Mouse (Mus musculus): Measurements from ENCODE around the gene Ccr1. TPM values are rescaled to one million over a fixed set of nuclear protein-coding genes. Genes with fewer than 3 reads are reported as not detected.
"Not testable (repeated sequence)": the region's sequence is repeated elsewhere in the genome, so short reads cannot be mapped to it uniquely, and the experiment has no call there.

Gene Ccr1
- polyA plus RNA-seq, 1 experiment = not detected

GRCm38 (mm10) chr9:123925101-123925946 is 43.2 kb downstream of the Ccr1 start:
- Histone ChIP-seq H3K4me1 (ENCODE audit: control insufficient read depth) (peaks cover 61% of the 10 kb centered on the region), H3K4me3 (replicated peaks) (peak overlapping the region; percentile 75), H3K36me3 (ENCODE audit: control insufficient read depth) (no peaks in the 10 kb centered on the region), H3K9me3 (ENCODE audit: control insufficient read depth, low read length) (0 out of 2 replicates have a peak, but pooled peaks cover 2% of the 10 kb centered on the region), H3K27me3 (ENCODE audit: control insufficient read depth) (no peaks in the 10 kb centered on the region)
- TF ChIP-seq GATA1 (IDR thresholded peaks at IDR 0.05; ENCODE audit: low read length) = no peak
- no peak for TF ChIP-seq TAL1 (IDR thresholded peaks at IDR 0.05; ENCODE audit: low read length)

GRCm38 (mm10) chr9:123924589-123925066 is 43.9 kb downstream of the Ccr1 start:
- TF ChIP-seq TAL1 (IDR thresholded peaks at IDR 0.05; ENCODE audit: low read length) = no peak
- no peak for TF ChIP-seq GATA1 (IDR thresholded peaks at IDR 0.05; ENCODE audit: low read length)
- Histone ChIP-seq H3K4me3 (replicated peaks) (peak overlapping the region; percentile 75), H3K4me1 (ENCODE audit: control insufficient read depth) (peaks cover 54% of the 10 kb centered on the region), H3K27me3 (ENCODE audit: control insufficient read depth) (no peaks in the 10 kb centered on the region), H3K9me3 (ENCODE audit: control insufficient read depth, low read length) (0 out of 2 replicates have a peak, but pooled peaks cover 2% of the 10 kb centered on the region), H3K36me3 (ENCODE audit: control insufficient read depth) (no peaks in the 10 kb centered on the region)

GRCm38 (mm10) chr9:123924035-123924434 is 44.5 kb downstream of the Ccr1 start:
- not testable (repeated sequence) for H3K27me3 ChIP-seq (ENCODE audit: control insufficient read depth); H3K36me3 ChIP-seq (ENCODE audit: control insufficient read depth); H3K9me3 ChIP-seq (ENCODE audit: control insufficient read depth, low read length)
- Histone ChIP-seq H3K4me1 (ENCODE audit: control insufficient read depth) (peaks cover 50% of the 10 kb centered on the region), H3K4me3 (replicated peaks) (peak overlapping the region; percentile 75)

- TF ChIP-seq GATA1 (IDR thresholded peaks at IDR 0.05; ENCODE audit: low read length) = no peak
- TF ChIP-seq TAL1 (IDR thresholded peaks at IDR 0.05; ENCODE audit: low read length) = no peak
- peak overlapping the region; percentile 75 for H3K4me3 ChIP-seq (replicated peaks)
- H3K36me3 ChIP-seq (ENCODE audit: control insufficient read depth) = no peaks in the 10 kb centered on the region
- no peaks in the 10 kb centered on the region for H3K27me3 ChIP-seq (ENCODE audit: control insufficient read depth)
- H3K9me3 ChIP-seq (ENCODE audit: control insufficient read depth, low read length) = 0 out of 2 replicates have a peak, but pooled peaks cover 2% of the 10 kb centered on the region
- peaks cover 43% of the 10 kb centered on the region for H3K4me1 ChIP-seq (ENCODE audit: control insufficient read depth)
Measured at GRCm38 (mm10) chr9:123923146-123923991, 45.1 kb downstream of the Ccr1 start.

Other genes starting within 250 kb of the Ccr1 start
- 0.03 TPM in 1 of 2 replicates, not detected in the other for gene Cxcr6, start 162.2 kb downstream of the Ccr1 start, polyA plus RNA-seq (2012)
- gene Fyco1, start 116.8 kb downstream of the Ccr1 start, polyA plus RNA-seq (2012) = 0.07 and 0.08 TPM in 2 replicates
- not detected in 2 replicates for gene Xcr1, start 106.7 kb downstream of the Ccr1 start, polyA plus RNA-seq (2012)
- gene Ccr1l1, start 9.7 kb upstream of the Ccr1 start, polyA plus RNA-seq (2012) = not detected in 2 replicates
- not detected in 2 replicates for gene Ccr3, start 53.3 kb upstream of the Ccr1 start, polyA plus RNA-seq (2012)
- gene Ccr2, start 133.3 kb upstream of the Ccr1 start, polyA plus RNA-seq (2012) = not detected in 2 replicates
- gene Ccr5, start 152.9 kb upstream of the Ccr1 start, polyA plus RNA-seq (2012) = under 0.01 TPM in 1 of 2 replicates, not detected in the other